Mouse (Mus musculus) small intestine, adult 2 months (tissue): ENCODE measurements around the gene Catsperg1. TPM values are rescaled to one million over a fixed set of nuclear protein-coding genes. Genes with fewer than 3 reads are reported as not detected.

ENCODE experiments used
- H3K27ac ChIP-seq: fragments of 200-500 bp; 2 replicates; pipeline ENCODE4 v1.5.1; 2012; ENCODE audit warnings: low read depth, low read length, control low read depth, inconsistent platforms; ENCODE audit not compliant: insufficient read depth
- H3K27me3 ChIP-seq: fragments of 200-500 bp; 2 replicates; pipeline ENCODE4 v1.6.1; 2012; ENCODE audit warnings: mild to moderate bottlenecking, moderate library complexity, low read length, inconsistent platforms; ENCODE audit not compliant: control insufficient read depth, insufficient read depth
- H3K36me3 ChIP-seq: fragments of 200-500 bp; 2 replicates; pipeline ENCODE4 v1.6.1; 2012; ENCODE audit warnings: mild to moderate bottlenecking, low read length, control low read depth, inconsistent platforms; ENCODE audit not compliant: control insufficient read depth, insufficient read depth
- H3K4me1 ChIP-seq: fragments of 200-500 bp; 2 replicates; pipeline ENCODE4 v1.6.1; 2012; ENCODE audit warnings: low read length, inconsistent platforms, mixed read lengths; ENCODE audit not compliant: control insufficient read depth, insufficient read depth, insufficient read length
- H3K4me3 ChIP-seq: fragments of 200-500 bp; 2 replicates; pipeline ENCODE4 v1.5.1; 2012; ENCODE audit warnings: low read depth, mild to moderate bottlenecking, control low read depth, inconsistent platforms, low read length, moderate library complexity
- CTCF ChIP-seq: fragments of 200-500 bp; IDR thresholded peaks from 2 replicates; pipeline ENCODE4 v1.5.1; 2012; ENCODE audit warnings: low read depth, mild to moderate bottlenecking, control low read depth, inconsistent platforms, low read length, moderate library complexity, mixed read lengths; ENCODE audit not compliant: insufficient replicate concordance, insufficient read length; ENCODE audit errors: extremely low read depth
- POLR2A ChIP-seq: fragments of 200-500 bp; IDR thresholded peaks from 2 replicates; pipeline ENCODE4 v1.6.1; 2012; ENCODE audit warnings: low read depth, mild to moderate bottlenecking, control low read depth, inconsistent platforms, low read length, moderate library complexity
- WGBS: fragments of 180-500 bp; shearing (Covaris S2); methylation state at CpG from one replicate; pipeline ENCODE4 v1.1.7; 2018; 5-methylcytosine and 5-hydroxymethylcytosine counted together
- polyA plus RNA-seq: library from polyadenylated mRNA; depleted of rRNA; stranded (reverse); fragments of >200 nt; gene quantifications from 2 replicates; pipeline ENCODE4 v1.2.3, GENCODE M21; 2012; rRNA removed

Gene Catsperg1
- polyA plus RNA-seq, 1 experiment: 0.53 TPM

GRCm38 (mm10) chr7:29137429-29137828 is 76.4 kb downstream of the Catsperg1 start:
- TF ChIP-seq POLR2A (no peak), CTCF (no peak)
- WGBS: 36% methylated on average over 16 of the region's 16 CpGs
- Histone ChIP-seq H3K4me3 (no peak overlapping the region), H3K36me3 (no peaks in the 10 kb centered on the region), H3K4me1 (no peaks in the 10 kb centered on the region), H3K27me3 (0 out of 2 replicates have a peak, but pooled peaks cover 7% of the 10 kb centered on the region), H3K27ac (no peak overlapping the region)

- Histone ChIP-seq H3K36me3 (no peaks in the 10 kb centered on the region), H3K4me1 (no peaks in the 10 kb centered on the region), H3K27me3 (0 out of 2 replicates have a peak, but pooled peaks cover 7% of the 10 kb centered on the region), H3K27ac (no peak within 1 kb of the TSS), H3K4me3 (peak within 1 kb of the TSS; percentile 44)
- WGBS: 3% methylated on average over 17 of the region's 20 CpGs
- TF ChIP-seq CTCF (no peak), POLR2A (no peak)
Observed at GRCm38 (mm10) chr7:29134693-29135386, 79.0 kb downstream of the Catsperg1 start, which contains the start of gene Rasgrp4. Rasgrp4 (plus strand) TSS chr7:29134851.

- Histone ChIP-seq H3K4me3 (no peak overlapping the region), H3K27ac (no peak overlapping the region), H3K36me3 (no peaks in the 10 kb centered on the region), H3K27me3 (0 out of 2 replicates have a peak, but pooled peaks cover 7% of the 10 kb centered on the region), H3K4me1 (no peaks in the 10 kb centered on the region)
- WGBS: 15% methylated on average over 4 of the region's 4 CpGs
- TF ChIP-seq CTCF (no peak), POLR2A (no peak)
Observed at GRCm38 (mm10) chr7:29134230-29134629, 79.6 kb downstream of the Catsperg1 start.

Other genes starting within 250 kb of the Catsperg1 start
- gene Eif3k, start 232.2 kb downstream of the Catsperg1 start, polyA plus RNA-seq: 135 and 169 TPM in 2 replicates
- gene Map4k1, start 232.0 kb downstream of the Catsperg1 start, polyA plus RNA-seq: 11.1 and 21.3 TPM in 2 replicates
- 0.03 and 0.05 TPM in 2 replicates for gene Ryr1, start 88.9 kb downstream of the Catsperg1 start, polyA plus RNA-seq
- 3.3 TPM in 2 replicates for gene Rasgrp4, start 79.2 kb downstream of the Catsperg1 start, polyA plus RNA-seq
- 72.6 and 216 TPM in 2 replicates for gene Fam98c, start 57.8 kb downstream of the Catsperg1 start, polyA plus RNA-seq
- gene Ggn, start 43.8 kb downstream of the Catsperg1 start, polyA plus RNA-seq: 0.74 and 0.88 TPM in 2 replicates
- gene Spred3, start 43.6 kb downstream of the Catsperg1 start, polyA plus RNA-seq: 1.2 and 1.9 TPM in 2 replicates
- 73.0 and 127 TPM in 2 replicates for gene Psmd8, start 33.3 kb downstream of the Catsperg1 start, polyA plus RNA-seq
- gene Kcnk6, start 18.5 kb upstream of the Catsperg1 start, polyA plus RNA-seq: 23.4 and 42.4 TPM in 2 replicates
- gene Yif1b, start 24.3 kb upstream of the Catsperg1 start, polyA plus RNA-seq: 41.8 and 49.8 TPM in 2 replicates
- gene 2200002D01Rik, start 34.4 kb upstream of the Catsperg1 start, polyA plus RNA-seq: 287 and 852 TPM in 2 replicates
- 663 and 1,754 TPM in 2 replicates for gene Spint2, start 67.9 kb upstream of the Catsperg1 start, polyA plus RNA-seq
- gene Ppp1r14a, start 75.3 kb upstream of the Catsperg1 start, polyA plus RNA-seq: 34.1 and 57.4 TPM in 2 replicates
- gene Dpf1, start 89.9 kb upstream of the Catsperg1 start, polyA plus RNA-seq: 0.47 and 0.53 TPM in 2 replicates